Mouse (Mus musculus): ENCODE results near the gene Ciao1. TPM values are rescaled to one million over a fixed set of nuclear protein-coding genes. Genes with fewer than 3 reads are reported as not detected.
"Not testable (repeated sequence)": the region's sequence is repeated elsewhere in the genome, so short reads cannot be mapped to it uniquely, and the experiment has no call there.

Gene Ciao1
- polyA plus RNA-seq (2016; fragmentation: Nextera tagmentation; extraction: Ambion mirVana), result 45.0 and 49.7 TPM in 2 replicates

GRCm38 (mm10) chr2:127247592-127248333, at the start of gene Ciao1, which contains the start of gene Tmem127:
TSS of gene Ciao1 (minus strand) at chr2:127247816.
TSS of gene Tmem127 (plus strand) at chr2:127247908.
- Histone ChIP-seq H3K9ac (peak within 1 kb of the TSS; percentile 93), H3K27ac (peak within 1 kb of the TSS; percentile 89), H3K4me3 (peak within 1 kb of the TSS; percentile 74), H3K9me3 (replicated peaks) (no peaks in the 10 kb centered on the region), H3K36me3 (peaks cover 44% of the 10 kb centered on the region), H3K27me3 (replicated peaks) (no peaks in the 10 kb centered on the region), H3K4me1 (peaks cover 51% of the 10 kb centered on the region), H3K4me2 (peak within 1 kb of the TSS; percentile 92)
- ATAC-seq, result peak; percentile 98
- WGBS (ENCODE audit: insufficient replicate concordance), result under 1% methylated on average over 53 of the region's 53 CpGs

- Histone ChIP-seq H3K27me3 (replicated peaks) (no peaks in the 10 kb centered on the region), H3K9ac (no peak overlapping the region), H3K27ac (no peak overlapping the region), H3K4me2 (no peak overlapping the region), H3K36me3 (peaks cover 98% of the 10 kb centered on the region), H3K9me3 (replicated peaks) (no peaks in the 10 kb centered on the region), H3K4me3 (no peak overlapping the region), H3K4me1 (no peaks in the 10 kb centered on the region)
- WGBS (ENCODE audit: insufficient replicate concordance), result 84% methylated on average over 7 of the region's 7 CpGs
- no peak for ATAC-seq
These were observed 49.6 kb upstream of the Ciao1 start for GRCm38 (mm10) chr2:127297001-127297805.

GRCm38 (mm10) chr2:127292250-127292649, 44.6 kb upstream of the Ciao1 start:
- Histone ChIP-seq H3K4me3 (no peak overlapping the region), H3K9ac (no peak overlapping the region), H3K4me2 (no peak overlapping the region), H3K36me3 (peaks cover 93% of the 10 kb centered on the region), H3K4me1 (no peaks in the 10 kb centered on the region), H3K27ac (no peak overlapping the region), H3K9me3 (replicated peaks) (no peaks in the 10 kb centered on the region), H3K27me3 (replicated peaks) (no peaks in the 10 kb centered on the region)
- ATAC-seq, result no peak
- WGBS (ENCODE audit: insufficient replicate concordance), result 82% methylated on average over 4 of the region's 4 CpGs

GRCm38 (mm10) chr2:127278162-127278561, 30.5 kb upstream of the Ciao1 start:
- Histone ChIP-seq H3K9me3 (replicated peaks) (no peaks in the 10 kb centered on the region), H3K27me3 (replicated peaks) (no peaks in the 10 kb centered on the region), H3K9ac (no peak overlapping the region), H3K4me3 (no peak overlapping the region), H3K27ac (no peak overlapping the region), H3K4me2 (no peak overlapping the region), H3K4me1 (peaks cover 38% of the 10 kb centered on the region), H3K36me3 (peaks cover 4% of the 10 kb centered on the region)
- no peak for ATAC-seq

- Histone ChIP-seq H3K4me2 (no peak overlapping the region), H3K4me3 (no peak overlapping the region), H3K36me3 (peaks cover 12% of the 10 kb centered on the region), H3K9me3 (replicated peaks) (no peaks in the 10 kb centered on the region), H3K27ac (no peak overlapping the region), H3K4me1 (peaks cover 52% of the 10 kb centered on the region), H3K27me3 (replicated peaks) (no peaks in the 10 kb centered on the region), H3K9ac (no peak overlapping the region)
- WGBS (ENCODE audit: insufficient replicate concordance), result 69% methylated on average over 5 of the region's 5 CpGs
- no peak for ATAC-seq
These were observed 28.1 kb upstream of the Ciao1 start for GRCm38 (mm10) chr2:127275551-127276320.

GRCm38 (mm10) chr2:127274590-127274989, 27.0 kb upstream of the Ciao1 start:
- peaks cover 12% of the 10 kb centered on the region for H3K36me3 ChIP-seq
- peaks cover 52% of the 10 kb centered on the region for H3K4me1 ChIP-seq
- H3K27me3 ChIP-seq (replicated peaks), result no peaks in the 10 kb centered on the region
- no peaks in the 10 kb centered on the region for H3K9me3 ChIP-seq (replicated peaks)
- H3K4me2 ChIP-seq, result no peak overlapping the region
- H3K27ac ChIP-seq, result no peak overlapping the region
- no peak overlapping the region for H3K4me3 ChIP-seq
- H3K9ac ChIP-seq, result no peak overlapping the region
- ATAC-seq, result no peak
- 91% methylated on average over 2 of the region's 2 CpGs for WGBS (ENCODE audit: insufficient replicate concordance)

- H3K9ac ChIP-seq, result no peak overlapping the region
- no peaks in the 10 kb centered on the region for H3K9me3 ChIP-seq (replicated peaks)
- H3K4me1 ChIP-seq, result peaks cover 48% of the 10 kb centered on the region
- 89% methylated on average over 3 of the region's 3 CpGs for WGBS (ENCODE audit: insufficient replicate concordance)
- H3K27ac ChIP-seq, result no peak overlapping the region
- H3K4me3 ChIP-seq, result no peak overlapping the region
- H3K36me3 ChIP-seq, result peaks cover 12% of the 10 kb centered on the region
- H3K27me3 ChIP-seq (replicated peaks), result no peaks in the 10 kb centered on the region
- no peak for ATAC-seq
- peak overlapping the region; percentile 30 for H3K4me2 ChIP-seq
These were observed 25.2 kb upstream of the Ciao1 start for GRCm38 (mm10) chr2:127272806-127273205.

GRCm38 (mm10) chr2:127272049-127272448, 24.4 kb upstream of the Ciao1 start:
- WGBS (ENCODE audit: insufficient replicate concordance), result 79% methylated on average over 4 of the region's 4 CpGs
- H3K9ac ChIP-seq, result not testable (repeated sequence)

GRCm38 (mm10) chr2:127271042-127271515, 23.5 kb upstream of the Ciao1 start:
- Histone ChIP-seq H3K36me3 (peaks cover 12% of the 10 kb centered on the region), H3K4me1 (peaks cover 43% of the 10 kb centered on the region), H3K9me3 (replicated peaks) (no peaks in the 10 kb centered on the region), H3K4me3 (peak overlapping the region; percentile 97), H3K9ac (peak overlapping the region; percentile 95), H3K27ac (peak overlapping the region; percentile 96), H3K4me2 (peak overlapping the region; percentile 85), H3K27me3 (replicated peaks) (no peaks in the 10 kb centered on the region)
- ATAC-seq, result no peak
- WGBS (ENCODE audit: insufficient replicate concordance), result 6% methylated on average over 8 of the region's 8 CpGs

More at GRCm38 (mm10) chr2:127272049-127272448, 24.4 kb upstream of the Ciao1 start:
- not testable (repeated sequence) for H3K9me3 ChIP-seq (replicated peaks); H3K27me3 ChIP-seq (replicated peaks); H3K27ac ChIP-seq; ATAC-seq
- Histone ChIP-seq H3K36me3 (peaks cover 12% of the 10 kb centered on the region), H3K4me2 (peak overlapping the region; percentile 85), H3K4me1 (peaks cover 48% of the 10 kb centered on the region), H3K4me3 (peak overlapping the region; percentile 97)

- H3K4me2 ChIP-seq, result peak overlapping the region; percentile 85
- ATAC-seq, result peak; percentile 90
- WGBS (ENCODE audit: insufficient replicate concordance), result under 1% methylated on average over 70 of the region's 75 CpGs
These were observed 22.9 kb upstream of the Ciao1 start for GRCm38 (mm10) chr2:127270300-127271041.

More at GRCm38 (mm10) chr2:127270300-127271041, 22.9 kb upstream of the Ciao1 start:
- Histone ChIP-seq H3K27me3 (replicated peaks) (no peaks in the 10 kb centered on the region), H3K9ac (peak overlapping the region; percentile 95), H3K4me1 (peaks cover 38% of the 10 kb centered on the region), H3K9me3 (replicated peaks) (no peaks in the 10 kb centered on the region), H3K27ac (peak overlapping the region; percentile 96), H3K36me3 (peaks cover 12% of the 10 kb centered on the region), H3K4me3 (peak overlapping the region; percentile 97)
